Mouse (Mus musculus): ENCODE measurements around the gene Idh3g. TPM values are rescaled to one million over a fixed set of nuclear protein-coding genes. Genes with fewer than 3 reads are reported as not detected.

Gene Idh3g
- 141 TPM for polyA plus RNA-seq (2012; fragmentation: generic; extraction: Trizol)
- long read RNA-seq, experiment 1, partial matches to known transcripts, result 12 of 135 reads
- long read RNA-seq, experiment 1, other reads (novel, unspliced or antisense), result 121 of 135 reads
- long read RNA-seq, experiment 2, partial matches to known transcripts, result 2 of 210 reads
- long read RNA-seq, experiment 2, other reads (novel, unspliced or antisense), result 208 of 210 reads

- Histone ChIP-seq H3K27me3 (ENCODE audit: control insufficient read depth, insufficient read depth, insufficient read length) (no peaks in the 10 kb centered on the region), H3K79me3 (ENCODE audit: low read depth) (peaks cover 53% of the 10 kb centered on the region), H3K4me3 (ENCODE audit: insufficient read depth, poor library complexity, severe bottlenecking) (peak within 1 kb of the TSS; percentile 56), H3K79me2 (ENCODE audit: control insufficient read depth, insufficient read depth) (peaks cover 73% of the 10 kb centered on the region), H3K36me3 (ENCODE audit: control insufficient read depth, insufficient read depth) (peaks cover 27% of the 10 kb centered on the region), H3ac (ENCODE audit: control insufficient read depth, insufficient read length, low read depth) (peak within 1 kb of the TSS; percentile 86)
- TF ChIP-seq MYOD1 (IDR thresholded peaks at IDR 0.05; ENCODE audit: control insufficient read depth, insufficient read length, low read depth) (no peak), CTCF (IDR thresholded peaks at IDR 0.05; ENCODE audit: control insufficient read depth, insufficient read depth, insufficient read length) (peak; percentile 14), MAX (IDR thresholded peaks at IDR 0.05) (peak; percentile 54), USF1 (IDR thresholded peaks at IDR 0.05; ENCODE audit: low read depth) (peak; percentile 31)
Measured at GRCm38 (mm10) chrX:73786364-73787224, at the start of gene Idh3g, which contains the start of gene Ssr4. Gene Idh3g (minus strand): TSS chrX:73786897. Gene Ssr4 (plus strand): TSS chrX:73787028.

- Histone ChIP-seq H3K79me3 (ENCODE audit: low read depth) (no peaks in the 10 kb centered on the region), H3K4me3 (ENCODE audit: insufficient read depth, poor library complexity, severe bottlenecking) (no peak overlapping the region), H3K36me3 (ENCODE audit: control insufficient read depth, insufficient read depth) (no peaks in the 10 kb centered on the region), H3K79me2 (ENCODE audit: control insufficient read depth, insufficient read depth) (no peaks in the 10 kb centered on the region), H3K27me3 (ENCODE audit: control insufficient read depth, insufficient read depth, insufficient read length) (no peaks in the 10 kb centered on the region), H3ac (ENCODE audit: control insufficient read depth, insufficient read length, low read depth) (no peak overlapping the region)
- TF ChIP-seq USF1 (IDR thresholded peaks at IDR 0.05; ENCODE audit: low read depth), result no peak
- TF ChIP-seq MAX (IDR thresholded peaks at IDR 0.05), result no peak
- TF ChIP-seq CEBPB (IDR thresholded peaks at IDR 0.05; ENCODE audit: low read depth), result no peak
- TF ChIP-seq FOSL1 (IDR thresholded peaks at IDR 0.05; ENCODE audit: insufficient read depth, low read length, poor library complexity, severe bottlenecking), result no peak
- no peak for TF ChIP-seq MYOD1 (IDR thresholded peaks at IDR 0.05; ENCODE audit: control insufficient read depth, insufficient read length, low read depth)
- TF ChIP-seq CTCF (IDR thresholded peaks at IDR 0.05; ENCODE audit: control insufficient read depth, insufficient read depth, insufficient read length), result no peak
- no peak for TF ChIP-seq MYOG (IDR thresholded peaks at IDR 0.05; ENCODE audit: control insufficient read depth, extremely low read depth, insufficient read length)
Measured at GRCm38 (mm10) chrX:73835731-73836130, 49.0 kb upstream of the Idh3g start.

- Histone ChIP-seq H3K79me2 (ENCODE audit: control insufficient read depth, insufficient read depth) (no peaks in the 10 kb centered on the region), H3K36me3 (ENCODE audit: control insufficient read depth, insufficient read depth) (no peaks in the 10 kb centered on the region), H3K27me3 (ENCODE audit: control insufficient read depth, insufficient read depth, insufficient read length) (peaks cover 17% of the 10 kb centered on the region), H3K4me3 (ENCODE audit: insufficient read depth, poor library complexity, severe bottlenecking) (no peak within 1 kb of the TSS), H3K79me3 (ENCODE audit: low read depth) (no peaks in the 10 kb centered on the region), H3ac (ENCODE audit: control insufficient read depth, insufficient read length, low read depth) (peak within 1 kb of the TSS; percentile 10)
- TF ChIP-seq USF1 (IDR thresholded peaks at IDR 0.05; ENCODE audit: low read depth) (no peak), MAX (IDR thresholded peaks at IDR 0.05) (no peak), MYOG (IDR thresholded peaks at IDR 0.05; ENCODE audit: control insufficient read depth, extremely low read depth, insufficient read length) (no peak), CEBPB (IDR thresholded peaks at IDR 0.05; ENCODE audit: low read depth) (no peak), MYOD1 (IDR thresholded peaks at IDR 0.05; ENCODE audit: control insufficient read depth, insufficient read length, low read depth) (no peak), CTCF (IDR thresholded peaks at IDR 0.05; ENCODE audit: control insufficient read depth, insufficient read depth, insufficient read length) (no peak), FOSL1 (IDR thresholded peaks at IDR 0.05; ENCODE audit: insufficient read depth, low read length, poor library complexity, severe bottlenecking) (no peak)
Measured at GRCm38 (mm10) chrX:73824185-73825151, 37.8 kb upstream of the Idh3g start, which contains the start of gene Pdzd4. Gene Pdzd4 (minus strand): TSS chrX:73824969.

GRCm38 (mm10) chrX:73823747-73824146 lies 37.0 kb upstream of the Idh3g start:
- no peak for TF ChIP-seq MYOD1 (IDR thresholded peaks at IDR 0.05; ENCODE audit: control insufficient read depth, insufficient read length, low read depth)
- no peak for TF ChIP-seq USF1 (IDR thresholded peaks at IDR 0.05; ENCODE audit: low read depth)
- H3K27me3 ChIP-seq (ENCODE audit: control insufficient read depth, insufficient read depth, insufficient read length), result peaks cover 17% of the 10 kb centered on the region
- no peaks in the 10 kb centered on the region for H3K36me3 ChIP-seq (ENCODE audit: control insufficient read depth, insufficient read depth)
- H3K79me3 ChIP-seq (ENCODE audit: low read depth), result no peaks in the 10 kb centered on the region
- no peak overlapping the region for H3ac ChIP-seq (ENCODE audit: control insufficient read depth, insufficient read length, low read depth)
- no peaks in the 10 kb centered on the region for H3K79me2 ChIP-seq (ENCODE audit: control insufficient read depth, insufficient read depth)
- no peak overlapping the region for H3K4me3 ChIP-seq (ENCODE audit: insufficient read depth, poor library complexity, severe bottlenecking)

GRCm38 (mm10) chrX:73816596-73817314 lies 30.1 kb upstream of the Idh3g start:
- Histone ChIP-seq H3K27me3 (ENCODE audit: control insufficient read depth, insufficient read depth, insufficient read length) (peaks cover 4% of the 10 kb centered on the region), H3K4me3 (ENCODE audit: insufficient read depth, poor library complexity, severe bottlenecking) (no peak overlapping the region), H3K79me2 (ENCODE audit: control insufficient read depth, insufficient read depth) (no peaks in the 10 kb centered on the region), H3ac (ENCODE audit: control insufficient read depth, insufficient read length, low read depth) (no peak overlapping the region), H3K36me3 (ENCODE audit: control insufficient read depth, insufficient read depth) (no peaks in the 10 kb centered on the region), H3K79me3 (ENCODE audit: low read depth) (no peaks in the 10 kb centered on the region)
- no peak for TF ChIP-seq MAX (IDR thresholded peaks at IDR 0.05)
- TF ChIP-seq CEBPB (IDR thresholded peaks at IDR 0.05; ENCODE audit: low read depth), result no peak
- no peak for TF ChIP-seq CTCF (IDR thresholded peaks at IDR 0.05; ENCODE audit: control insufficient read depth, insufficient read depth, insufficient read length)
- TF ChIP-seq FOSL1 (IDR thresholded peaks at IDR 0.05; ENCODE audit: insufficient read depth, low read length, poor library complexity, severe bottlenecking), result no peak
- no peak for TF ChIP-seq MYOG (IDR thresholded peaks at IDR 0.05; ENCODE audit: control insufficient read depth, extremely low read depth, insufficient read length)
- TF ChIP-seq USF1 (IDR thresholded peaks at IDR 0.05; ENCODE audit: low read depth), result no peak

All from C2C12 (cell line).